Mouse (Mus musculus) central nervous system, embryonic 14 days (tissue): ENCODE results near the gene Slco1a4. TPM values are rescaled to one million over a fixed set of nuclear protein-coding genes. Genes with fewer than 3 reads are reported as not detected.

ENCODE experiments used
- polyA plus RNA-seq: library from polyadenylated mRNA; depleted of rRNA; stranded (reverse); fragments of >200 nt; gene quantifications from 2 replicates; pipeline ENCODE4 v1.2.3, GENCODE M21; 2012; rRNA removed

Gene Slco1a4
- polyA plus RNA-seq, result 1.0 and 1.8 TPM in 2 replicates

DNA sequence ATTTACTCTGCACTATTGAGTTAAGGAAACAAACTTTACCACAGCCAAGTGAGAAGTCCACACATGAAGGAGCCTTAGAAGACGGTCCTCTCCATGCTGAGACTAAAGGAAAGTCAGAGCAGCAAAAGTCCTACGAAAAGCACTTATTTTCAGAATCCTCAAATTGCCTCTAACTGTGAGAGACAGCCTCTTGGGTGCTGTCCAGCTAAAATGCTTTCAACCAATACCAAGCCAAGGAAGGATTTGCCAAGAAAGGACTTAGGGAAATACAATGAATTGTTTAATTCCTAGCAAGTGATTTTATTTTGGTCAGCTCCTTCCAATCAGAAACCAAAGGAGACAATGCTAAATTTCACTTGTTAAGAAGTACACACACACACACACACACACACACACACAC is at the start of gene Slco1a4:
Gene Slco1a4 (minus strand): TSS at position 115 of the 400 bp plus-strand sequence.

DNA sequence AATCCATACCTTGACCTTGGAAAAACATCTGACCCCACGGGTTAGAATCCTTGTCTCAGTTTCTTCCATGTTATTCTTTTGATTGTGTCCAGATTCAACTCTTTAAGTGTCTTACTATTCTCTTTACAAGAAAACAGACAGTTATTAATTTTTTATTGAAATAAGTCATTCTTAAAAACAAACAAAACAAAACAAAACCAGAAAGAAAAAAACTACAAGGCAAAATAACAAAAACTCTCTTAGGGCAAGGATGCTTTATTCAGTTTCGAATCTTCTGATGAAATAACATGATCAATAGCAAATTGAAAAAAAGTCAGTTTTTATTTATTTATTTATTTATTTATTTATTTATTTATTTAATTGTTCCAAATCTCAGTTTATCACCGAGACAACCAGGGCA is 82.3 kb downstream of the Slco1a4 start, which contains the start of gene Gm5724:
Gene Gm5724 (minus strand): TSS at position 101 of the 400 bp plus-strand sequence.

Other genes starting within 250 kb of the Slco1a4 start
- 0.03 and 0.04 TPM in 2 replicates for gene Slco1b2, start 226.7 kb downstream of the Slco1a4 start, polyA plus RNA-seq
- gene Gm5724, start 82.4 kb downstream of the Slco1a4 start, polyA plus RNA-seq, result 0.04 TPM in 1 of 2 replicates, not detected in the other
- gene Slco1a1, start 90.8 kb upstream of the Slco1a4 start, polyA plus RNA-seq, result not detected in 2 replicates
- gene Gm6614, start 155.2 kb upstream of the Slco1a4 start, polyA plus RNA-seq, result 0.05 TPM in 1 of 2 replicates, not detected in the other